Mouse (Mus musculus): ENCODE data around the gene Ntrk2.

GRCm38 (mm10) chr13:58912559-58912958, 106.2 kb downstream of the Ntrk2 start:
- TF ChIP-seq CTCF (conservative IDR thresholded peaks at IDR 0.05; ENCODE audit: low read length) (no peak), NANOG (IDR thresholded peaks at IDR 0.05; ENCODE audit: borderline replicate concordance, low read length) (no peak), POU5F1 (IDR thresholded peaks at IDR 0.05; ENCODE audit: borderline replicate concordance, low read length) (no peak)

Data from E14TG2a.4 (cell line).